ENCODE assay signal across 8 mouse cellular contexts in the genomic region with DNA sequence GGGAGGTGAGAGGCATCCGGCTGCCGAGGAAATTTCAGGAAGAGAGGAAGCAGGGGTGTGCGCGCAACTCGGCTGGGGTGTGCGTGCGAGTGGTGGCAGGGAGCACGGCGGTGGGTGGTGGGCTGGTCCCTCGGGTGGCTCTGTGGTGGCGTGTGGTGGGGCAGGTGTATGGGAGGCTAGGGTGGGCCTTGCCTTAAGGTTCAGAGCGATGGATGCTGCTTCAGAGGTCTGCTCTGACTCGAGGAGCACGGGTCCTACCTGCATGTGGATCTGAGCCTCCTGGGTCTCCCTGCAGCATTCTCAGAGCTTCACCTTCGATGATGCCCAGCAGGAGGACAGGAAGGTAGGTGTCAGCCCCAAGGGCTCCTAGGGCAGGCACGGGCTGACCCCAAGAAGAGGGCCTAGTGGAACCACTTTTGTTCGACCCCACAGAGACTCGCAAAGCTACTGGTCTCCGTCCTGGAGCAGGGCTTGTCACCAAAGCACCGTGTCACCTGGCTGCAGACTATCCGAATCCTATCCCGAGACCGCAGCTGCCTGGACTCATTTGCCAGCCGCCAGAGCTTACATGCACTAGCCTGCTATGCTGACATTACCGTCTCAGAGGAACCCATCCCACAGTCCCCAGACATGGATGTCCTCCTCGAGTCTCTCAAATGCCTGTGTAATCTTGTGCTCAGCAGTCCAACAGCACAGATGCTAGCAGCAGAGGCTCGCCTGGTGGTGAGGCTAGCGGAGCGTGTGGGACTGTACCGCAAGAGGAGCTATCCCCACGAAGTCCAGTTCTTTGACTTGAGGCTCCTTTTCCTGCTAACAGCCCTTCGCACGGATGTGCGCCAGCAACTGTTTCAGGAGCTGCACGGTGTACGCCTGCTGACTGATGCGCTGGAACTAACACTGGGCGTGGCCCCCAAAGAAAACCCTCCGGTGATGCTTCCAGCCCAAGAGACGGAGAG. TPM values are rescaled to one million over a fixed set of nuclear protein-coding genes. Genes with fewer than 3 reads are reported as not detected.
DNase-seq lines count a peak whose midpoint lies in the region; ATAC-seq and TF ChIP-seq lines count a peak whose summit lies in the region.

A gene (minus strand): TSS at position 28 of the 956 bp plus-strand sequence.

- peaks cover 11% of the 10 kb centered on the region; the same call in 1 of the 2 replicates for H3K4me1 ChIP-seq in kidney, adult 2 months (ENCODE audit: control insufficient read depth, insufficient read depth, low read length)
- H3K4me1 ChIP-seq in ES-E14 (ENCODE audit: control insufficient read depth in 2 of 2, insufficient read depth in 2 of 2, low read length in 2 of 2, poor library complexity in 1 of 2): peaks cover 8 to 26% of the 10 kb centered on the region in 2 experiments; a peak in 2 of 4 replicates
- H3K4me1 ChIP-seq in heart, embryonic 14.5 days (ENCODE audit: control insufficient read depth in 2 of 2, insufficient read depth in 2 of 2, low read length in 2 of 2): peaks cover 11 to 21% of the 10 kb centered on the region in 2 experiments
- H3K4me1 ChIP-seq in midbrain, embryonic 16.5 days (ENCODE audit: control insufficient read depth, insufficient read depth, low read length): peaks cover 23% of the 10 kb centered on the region

- in situ Hi-C loops in ES-E14 (cut with MboI; ENCODE audit: low sequenced_read_pairs in 2 of 2, unreplicated experiment in 2 of 2): no loop called here

- H3K4me3 ChIP-seq in kidney, adult 2 months (ENCODE audit: insufficient read depth, low read depth, low read length): peak within 1 kb of the TSS; percentile 89
- peak within 1 kb of the TSS; percentile 80 to 83 for H3K4me3 ChIP-seq in ES-E14 (ENCODE audit: insufficient read depth in 1 of 2, low read depth in 1 of 2, low read length in 2 of 2, poor library complexity in 1 of 2, severe bottlenecking in 1 of 2)
- peak within 1 kb of the TSS; percentile 78 to 86 for H3K4me3 ChIP-seq in heart, embryonic 14.5 days (ENCODE audit: control insufficient read depth in 1 of 2, insufficient read depth in 1 of 2, low read depth in 1 of 2, low read length in 2 of 2)
- H3K4me3 ChIP-seq in midbrain, embryonic 16.5 days (ENCODE audit: low read depth, low read length): peak within 1 kb of the TSS; percentile 85

- intact Hi-C loops in left cerebral cortex, postnatal 10 days (cut with DNase I): no loop called here

- peak within 1 kb of the TSS; percentile 91 for H3K9ac ChIP-seq in ES-E14 (ENCODE audit: insufficient read depth, low read depth, low read length, poor library complexity, severe bottlenecking)
- peak within 1 kb of the TSS; percentile 93 for H3K9ac ChIP-seq in heart, embryonic 14.5 days (ENCODE audit: low read length)
- peak within 1 kb of the TSS; percentile 90 for H3K9ac ChIP-seq in midbrain, embryonic 16.5 days (ENCODE audit: low read depth, low read length)

- peak within 1 kb of the TSS; percentile 83 for H3K4me2 ChIP-seq in heart, embryonic 14.5 days (ENCODE audit: low read length)
- peak within 1 kb of the TSS; percentile 96 for H3K4me2 ChIP-seq in midbrain, embryonic 16.5 days (ENCODE audit: low read length)

- 22% methylated on average over 40 of the region's 40 CpGs for WGBS in kidney, adult 2 months
- 33% methylated on average over 40 of the region's 40 CpGs for WGBS in heart, embryonic 14.5 days
- WGBS in midbrain, embryonic 16.5 days: 39% methylated on average over 38 of the region's 40 CpGs

- H3K27me3 ChIP-seq in kidney, adult 2 months (replicated peaks; ENCODE audit: control insufficient read depth, insufficient read depth, low read length): no peaks in the 10 kb centered on the region
- H3K27me3 ChIP-seq in heart, embryonic 14.5 days (ENCODE audit: control insufficient read depth, insufficient read depth, low read length): no peaks in the 10 kb centered on the region
- H3K27me3 ChIP-seq in midbrain, embryonic 16.5 days (ENCODE audit: control insufficient read depth, insufficient read depth, low read depth, low read length): no peaks in the 10 kb centered on the region

- H3K9me3 ChIP-seq in ES-E14 (ENCODE audit: control insufficient read depth, insufficient read depth, low read depth, low read length): no peaks in the 10 kb centered on the region
- no peaks in the 10 kb centered on the region for H3K9me3 ChIP-seq in heart, embryonic 14.5 days (ENCODE audit: control insufficient read depth, low read length)
- no peaks in the 10 kb centered on the region for H3K9me3 ChIP-seq in midbrain, embryonic 16.5 days (replicated peaks; ENCODE audit: control insufficient read depth, low read length, poor library complexity, severe bottlenecking)

- no peak for TF ChIP-seq POLR2A in kidney, adult 2 months (IDR thresholded peaks at IDR 0.05; ENCODE audit: low read depth, low read length)

- ATAC-seq in heart, embryonic 14.5 days (ENCODE audit: insufficient number of reproducible peaks, insufficient read depth, low FRiP score, low read depth): peak; percentile 10; the same call in 1 of the 2 replicates
- peak; percentile 33 for ATAC-seq in midbrain, embryonic 16.5 days

- H3K36me3 ChIP-seq in kidney, adult 2 months (ENCODE audit: control insufficient read depth, insufficient read depth, low read length): no peaks in the 10 kb centered on the region; the same call in 1 of the 2 replicates
- H3K36me3 ChIP-seq in ES-E14 (ENCODE audit: control insufficient read depth, insufficient read depth, low read length, poor library complexity, severe bottlenecking): peaks cover 50% of the 10 kb centered on the region
- H3K36me3 ChIP-seq in heart, embryonic 14.5 days (ENCODE audit: control insufficient read depth, insufficient read depth, low read length): peaks cover 63% of the 10 kb centered on the region
- peaks cover 35% of the 10 kb centered on the region for H3K36me3 ChIP-seq in midbrain, embryonic 16.5 days (ENCODE audit: control insufficient read depth, insufficient read depth, low read length)

- TF ChIP-seq CTCF in kidney, adult 2 months (conservative IDR thresholded peaks at IDR 0.05; ENCODE audit: insufficient read depth, insufficient read length, low read depth, low read length): no peak

- H3K27ac ChIP-seq in kidney, adult 2 months (ENCODE audit: insufficient read depth, low read depth, low read length): peak within 1 kb of the TSS; percentile 81
- H3K27ac ChIP-seq in ES-E14 (ENCODE audit: insufficient read depth, low read depth, low read length, poor library complexity, severe bottlenecking): peak within 1 kb of the TSS; percentile 90
- H3K27ac ChIP-seq in heart, embryonic 14.5 days (replicated peaks in 1 of 2; ENCODE audit: control insufficient read depth in 1 of 2, insufficient read depth in 1 of 2, low read depth in 2 of 2, low read length in 2 of 2): peak within 1 kb of the TSS; percentile 78 to 91
- peak within 1 kb of the TSS; percentile 94 for H3K27ac ChIP-seq in midbrain, embryonic 16.5 days (ENCODE audit: low read length)

- DNase-seq in kidney, adult 2 months: no peak
- no peak for DNase-seq in kidney, adult 18-20 months
- no peak for DNase-seq in ES-E14 (ENCODE audit: low read depth, low spot score)
- DNase-seq in cerebellum, postnatal 10 days: peak; percentile 36 to 52
- no peak for DNase-seq in left cerebral cortex, postnatal 10 days (ENCODE audit: extremely low spot score in 1 of 2, low spot score in 2 of 2)
- no peak for DNase-seq in ovary, adult 18-20 months (ENCODE audit: low spot score)

TF ChIP-seq in ES-E14, 5 proteins besides CTCF, POLR2A, EP300 and RAD21:
- TF ChIP-seq CHD2 (IDR thresholded peaks at IDR 0.05; ENCODE audit: low read depth, low read length) (no peak), HCFC1 (IDR thresholded peaks at IDR 0.05; ENCODE audit: borderline replicate concordance, insufficient read depth, low read length) (no peak), ZC3H11A (IDR thresholded peaks at IDR 0.05; ENCODE audit: borderline replicate concordance, low read depth, low read length) (no peak), MAFK (IDR thresholded peaks at IDR 0.05; ENCODE audit: insufficient read depth, low read depth, low read length) (no peak)

RNA-seq across cellular contexts. Expression of the gene that starts here (rescaled TPM):
- polyA plus RNA-seq in kidney, adult 2 months (2012; rRNA removed): 25.4 and 26.3 TPM in 2 replicates
- 21.6 and 31.5 TPM in 2 replicates for total RNA-seq in ES-E14 (2012; rRNA removed)
- polyA plus RNA-seq in heart, embryonic 14.5 days (2014; fragmentation: Nextera tagmentation; extraction: Ambion mirVana): 35.0 and 39.5 TPM in 2 replicates
- total RNA-seq in left cerebral cortex, postnatal 10 days (2021): 10 to 100 TPM; 24.4 to 25.1 TPM
- polyA plus RNA-seq in midbrain, embryonic 16.5 days (2015; fragmentation: Nextera tagmentation; extraction: Ambion mirVana): 33.3 and 40.0 TPM in 2 replicates

Comparison
In these comparisons a context has a peak if more than half of its experiments do, and no peak if none do; other contexts are left out.
1. DNase-seq: peak in cerebellum, postnatal 10 days (2 of 2); none in kidney, adult 2 months (single experiment), kidney, adult 18-20 months (single experiment), ES-E14 (single experiment), left cerebral cortex, postnatal 10 days (0 of 2) and ovary, adult 18-20 months (single experiment).
2. Peak in every context shown above with its lines, with median percentiles within 50 percentile points of each other: H3K27ac ChIP-seq, H3K4me3 ChIP-seq and H3K9ac ChIP-seq.